ENCODE assay signal across 8 mouse cellular contexts in the genomic region with DNA sequence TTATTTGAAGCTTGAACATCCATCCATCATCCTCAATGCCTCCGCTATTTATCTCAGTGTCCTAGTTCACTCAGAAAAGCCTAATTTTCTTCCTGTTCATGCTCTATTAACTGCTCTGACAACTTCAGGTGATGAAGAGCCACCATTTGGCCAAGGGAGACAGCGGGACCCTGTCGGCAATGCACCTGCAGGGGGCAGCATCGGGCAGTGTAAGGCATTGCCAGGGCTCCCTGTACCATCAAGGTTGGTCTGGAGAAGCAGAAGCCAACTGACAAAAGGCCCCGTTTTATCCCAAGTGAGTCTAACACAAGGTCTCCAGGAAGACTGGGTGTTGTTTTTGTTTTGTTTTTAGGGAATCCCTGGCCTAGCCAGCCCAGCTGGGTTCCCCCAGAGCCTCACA. TPM values are rescaled to one million over a fixed set of nuclear protein-coding genes. Genes with fewer than 3 reads are reported as not detected.
DNase-seq lines count a peak whose midpoint lies in the region; ATAC-seq lines count a peak whose summit lies in the region.

No protein-coding gene starts in this region.

- peak; percentile 86 for DNase-seq in ZHBTc4 (ENCODE audit: low read depth, low spot score)
- peak; percentile 82 to 86 for DNase-seq in gastrocnemius, adult 8-10 months (ENCODE audit: low spot score in 2 of 2)
- DNase-seq in induced T-regulatory cell, adult 2 months (ENCODE audit: low read depth), result peak; percentile 93
- peak; percentile 76 to 94 for DNase-seq in left cerebral cortex, adult 8-10 months (ENCODE audit: low spot score in 2 of 2)
- peak; percentile 87 to 92 for DNase-seq in right cerebral cortex, postnatal 10 days (ENCODE audit: low spot score in 2 of 2)
- DNase-seq in urinary bladder, postnatal 25 days (ENCODE audit: low spot score), result peak; percentile 98

- peak; percentile 85 for ATAC-seq in common myeloid progenitor, adult 5-6 weeks (replicated peaks; ENCODE audit: low read depth, poor library complexity, severe bottlenecking)
- ATAC-seq in megakaryocyte progenitor cell, adult 5-6 weeks (replicated peaks; ENCODE audit: poor library complexity), result peak; percentile 87

RNA-seq across cellular contexts. Expression of gene Ier5, which starts 50.5 kb away (rescaled TPM):
- 10.0 and 14.7 TPM in 2 replicates for total RNA-seq in common myeloid progenitor, adult 5-6 weeks (2017)
- total RNA-seq in gastrocnemius, adult 8-10 months (2022), result 1 to 10 TPM; 4.7 to 9.9 (median 6.4) TPM
- 10 to 100 TPM; 43.5 to 50.4 (median 47.5) TPM for total RNA-seq in left cerebral cortex, adult 8-10 months (2022)
- total RNA-seq in megakaryocyte progenitor cell, adult 5-6 weeks (2015), result 6.8 and 12.1 TPM in 2 replicates
- total RNA-seq in megakaryocyte progenitor cell, adult 5-6 weeks (2017), result 5.1 and 5.7 TPM in 2 replicates

Comparison
In these comparisons a context has a peak if more than half of its experiments do, and no peak if none do; other contexts are left out.
1. Peak in every context shown above with its lines: DNase-seq and ATAC-seq.